Comparison of ENCODE assay signal across 8 mouse cellular contexts in the genomic region with DNA sequence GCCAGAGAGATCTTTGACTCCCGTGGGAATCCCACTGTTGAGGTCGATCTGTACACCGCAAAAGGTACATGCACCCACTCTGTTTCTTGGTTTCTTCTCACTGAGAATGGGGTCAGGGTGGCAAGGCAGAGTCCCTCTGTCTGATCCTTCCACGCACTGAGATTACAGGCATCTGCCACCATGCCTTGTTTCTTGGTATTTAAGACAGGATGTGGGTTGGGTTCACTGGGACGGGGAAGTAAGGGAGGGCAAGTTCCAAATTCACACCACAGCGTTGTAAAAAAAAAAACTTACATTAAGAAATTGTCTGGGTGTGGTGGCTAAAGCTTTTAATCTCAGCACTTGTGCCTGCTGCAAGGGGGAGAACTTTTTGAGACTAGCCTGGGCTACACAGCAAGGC. TPM values are rescaled to one million over a fixed set of nuclear protein-coding genes. Genes with fewer than 3 reads are reported as not detected.
DNase-seq lines count a peak whose midpoint lies in the region; ATAC-seq and TF ChIP-seq lines count a peak whose summit lies in the region.

No protein-coding gene starts in this region.

- intact Hi-C loops in left cerebral cortex, postnatal 36 days (cut with DNase I) = no loop called here

- no peak for DNase-seq in heart, postnatal 4 days
- DNase-seq in induced T-regulatory cell, adult 2 months (ENCODE audit: low read depth) = peak; percentile 77
- no peak for DNase-seq in cerebellum, adult 9-10 months
- no peak for DNase-seq in left cerebral cortex, postnatal 36 days (ENCODE audit: low spot score in 2 of 2)
- no peak for DNase-seq in ovary, postnatal 10 days (ENCODE audit: low spot score)

- TF ChIP-seq POLR2A in bone marrow macrophage, adult 2 months (IDR thresholded peaks at IDR 0.05; ENCODE audit: borderline replicate concordance, low read depth, low read length) = no peak

- H3K9ac ChIP-seq in heart, embryonic 12.5 days = peak overlapping the region; percentile 99

- 20% methylated on average over 6 of the region's 6 CpGs for WGBS in heart, embryonic 12.5 days

- H3K9me3 ChIP-seq in heart, embryonic 12.5 days (replicated peaks) = no peaks in the 10 kb centered on the region

- H3K4me1 ChIP-seq in heart, embryonic 12.5 days (replicated peaks) = peaks cover 50% of the 10 kb centered on the region
- peaks cover 45% of the 10 kb centered on the region for H3K4me1 ChIP-seq in bone marrow macrophage, adult 2 months (ENCODE audit: control insufficient read depth, insufficient read depth, low read length)

- ATAC-seq in heart, embryonic 12.5 days (ENCODE audit: insufficient number of reproducible peaks, low FRiP score) = no peak
- peak; percentile 37 for ATAC-seq in monocyte, adult 5-6 weeks (replicated peaks; ENCODE audit: insufficient number of reproducible peaks, low FRiP score, low TSS enrichment, poor library complexity, severe bottlenecking)

- H3K36me3 ChIP-seq in heart, embryonic 12.5 days = peaks cover 54% of the 10 kb centered on the region

- peak overlapping the region; percentile 87 for H3K4me2 ChIP-seq in heart, embryonic 12.5 days

- no peaks in the 10 kb centered on the region for H3K27me3 ChIP-seq in heart, embryonic 12.5 days (replicated peaks)

- H3K4me3 ChIP-seq in heart, embryonic 12.5 days = peak overlapping the region; percentile 96
- peak overlapping the region; percentile 88 for H3K4me3 ChIP-seq in bone marrow macrophage, adult 2 months (ENCODE audit: insufficient read depth, low read length)

- TF ChIP-seq CTCF in bone marrow macrophage, adult 2 months (IDR thresholded peaks at IDR 0.05; ENCODE audit: low read depth, low read length) = no peak

- H3K27ac ChIP-seq in heart, embryonic 12.5 days (ENCODE audit: poor library complexity, severe bottlenecking) = peak overlapping the region; percentile 97
- peak overlapping the region; percentile 70 for H3K27ac ChIP-seq in bone marrow macrophage, adult 2 months (ENCODE audit: insufficient read depth, low read depth, low read length)

RNA-seq across cellular contexts. Expression of a gene that starts 3.0 kb away (rescaled TPM):
- polyA plus RNA-seq in heart, embryonic 12.5 days (2016; fragmentation: Nextera tagmentation; extraction: Ambion mirVana) = 2,142 and 2,173 TPM in 2 replicates
- 100 to 1,000 TPM; 303 to 307 TPM for total RNA-seq in heart, postnatal 4 days (2021)
- polyA plus RNA-seq in bone marrow macrophage, adult 2 months (2012; ENCODE audit: insufficient read depth, insufficient read length, missing spikeins) = 331 and 370 TPM in 2 replicates
- total RNA-seq in monocyte, adult 5-6 weeks (2017) = 240 to 351 TPM (median 288 TPM) in 3 replicates
- 100 to 1,000 TPM; 416 to 459 TPM for total RNA-seq in left cerebral cortex, postnatal 36 days (2021)

RNA-seq across cellular contexts. Expression of a gene that starts 38.4 kb away (rescaled TPM):
- polyA plus RNA-seq in heart, embryonic 12.5 days (2016; fragmentation: Nextera tagmentation; extraction: Ambion mirVana) = not detected in 2 replicates
- not detected for total RNA-seq in heart, postnatal 4 days (2021)
- polyA plus RNA-seq in bone marrow macrophage, adult 2 months (2012; ENCODE audit: insufficient read depth, insufficient read length, missing spikeins) = not detected in 2 replicates
- total RNA-seq in monocyte, adult 5-6 weeks (2017) = not detected in 3 replicates
- not detected for total RNA-seq in left cerebral cortex, postnatal 36 days (2021)

RNA-seq across cellular contexts. Expression of a gene that starts 41.9 kb away (rescaled TPM):
- polyA plus RNA-seq in heart, embryonic 12.5 days (2016; fragmentation: Nextera tagmentation; extraction: Ambion mirVana) = 29.5 and 37.9 TPM in 2 replicates
- 10 to 100 TPM; 70.0 to 72.5 TPM for total RNA-seq in heart, postnatal 4 days (2021)
- polyA plus RNA-seq in bone marrow macrophage, adult 2 months (2012; ENCODE audit: insufficient read depth, insufficient read length, missing spikeins) = 77.7 and 90.2 TPM in 2 replicates
- total RNA-seq in monocyte, adult 5-6 weeks (2017) = 11.1 to 34.3 TPM (median 14.5 TPM) in 3 replicates
- 100 to 1,000 TPM in 1 of 2 experiments, 10 to 100 TPM in 1; 86.7 to 131 TPM for total RNA-seq in left cerebral cortex, postnatal 36 days (2021)
